Mouse (Mus musculus): ENCODE data around the gene Zfp386. TPM values are rescaled to one million over a fixed set of nuclear protein-coding genes. Genes with fewer than 3 reads are reported as not detected.

The Zfp386 gene
- polyA plus RNA-seq, 1 experiment from 2014 or later = 68.3 TPM

DNA sequence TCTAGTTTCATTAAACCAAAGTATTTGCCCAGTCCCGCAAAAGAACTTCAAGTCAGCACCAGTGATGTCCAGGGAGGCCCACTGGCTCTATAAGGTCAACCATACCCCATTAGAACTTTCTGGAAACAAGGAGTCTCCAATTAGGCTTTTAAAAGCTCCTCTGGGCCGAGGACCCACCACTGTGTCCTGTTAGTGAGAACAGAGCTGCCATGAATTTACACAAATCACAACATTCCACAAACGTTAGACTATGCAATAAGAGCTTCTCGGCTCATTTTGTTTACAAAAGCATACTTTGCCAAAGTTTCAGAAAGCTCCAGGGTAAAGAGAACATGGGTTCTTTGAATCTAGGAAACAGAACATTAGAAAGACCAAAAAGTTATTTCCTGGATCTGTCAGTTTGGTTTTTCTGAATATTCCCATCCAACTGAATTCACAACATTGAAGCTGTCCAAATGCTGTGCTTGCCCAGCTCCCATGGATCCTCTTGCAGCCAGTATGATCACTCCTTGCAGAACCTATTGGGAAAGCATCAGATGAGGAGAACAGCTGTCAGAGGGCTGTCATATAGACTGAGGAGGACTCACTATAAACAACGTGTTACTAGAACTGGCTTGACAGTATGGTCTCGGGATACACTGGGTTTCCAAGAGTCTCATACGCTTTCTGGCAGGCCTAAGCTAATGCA lies 63.6 kb downstream of the Zfp386 start:
- no peaks in the 10 kb centered on the region for H3K36me3 ChIP-seq (ENCODE audit: control insufficient read depth, insufficient read depth)
- ATAC-seq = no peak

More for the DNA sequence above, 63.6 kb downstream of the Zfp386 start:
- no peak overlapping the region for H3K4me2 ChIP-seq (ENCODE audit: low read length)
- WGBS = 87% methylated on average over 7 of the region's 7 CpGs
- no peak overlapping the region for H3K9ac ChIP-seq (replicated peaks; ENCODE audit: low read depth, low read length)
- no peaks in the 10 kb centered on the region for H3K27me3 ChIP-seq (replicated peaks; ENCODE audit: control insufficient read depth, insufficient read depth, low read length)
- H3K27ac ChIP-seq (ENCODE audit: low read length) = no peak overlapping the region
- H3K9me3 ChIP-seq (ENCODE audit: control insufficient read depth, low read length) = peaks cover 3% of the 10 kb centered on the region; the same call in 1 of the 2 replicates
- H3K4me3 ChIP-seq (replicated peaks; ENCODE audit: low read length) = no peak overlapping the region
- no peaks in the 10 kb centered on the region for H3K4me1 ChIP-seq (replicated peaks; ENCODE audit: control insufficient read depth, insufficient read depth, low read length)

Other genes starting within 250 kb of the Zfp386 start
- 0.75 and 0.92 TPM in 2 replicates for gene Vipr2, start 30.0 kb downstream of the Zfp386 start, polyA plus RNA-seq (2015; fragmentation: Nextera tagmentation; extraction: Ambion mirVana)
- 15.7 and 18.5 TPM in 2 replicates for gene Wdr60, start 215.3 kb downstream of the Zfp386 start, polyA plus RNA-seq (2015; fragmentation: Nextera tagmentation; extraction: Ambion mirVana)
- not detected in 2 replicates for gene Gm11027, start 227.7 kb downstream of the Zfp386 start, polyA plus RNA-seq (2015; fragmentation: Nextera tagmentation; extraction: Ambion mirVana)
- 12.9 and 13.5 TPM in 2 replicates for gene Esyt2, start 233.5 kb downstream of the Zfp386 start, polyA plus RNA-seq (2015; fragmentation: Nextera tagmentation; extraction: Ambion mirVana)

Measured in forebrain, embryonic 16.5 days (tissue).